Mouse (Mus musculus) granulocyte monocyte progenitor cell, adult 5-6 weeks (primary cell): ENCODE data around the gene Dap3. TPM values are rescaled to one million over a fixed set of nuclear protein-coding genes. Genes with fewer than 3 reads are reported as not detected.
"Not testable (repeated sequence)": the region's sequence is repeated elsewhere in the genome, so short reads cannot be mapped to it uniquely, and the experiment has no call there.

Source experiments
- ATAC-seq: replicated peaks from 2 replicates; pipeline ENCODE4 v1.8.0; 2016; ENCODE audit warnings: mild to moderate bottlenecking, moderate TSS enrichment, inconsistent platforms; ENCODE audit not compliant: poor library complexity, severe bottlenecking
- total RNA-seq, 2 experiments: library from RNA; stranded (forward) in 1 of 2; stranded (reverse) in 1 of 2; fragments of 200-712, 200-1000 nt in 1 of 2; fragments of >200 nt in 1 of 2; fragmentation: Nextera tagmentation in 1 of 2; gene quantifications; 2 replicates each; pipeline ENCODE4 v1.2.3; 2014 to 2017

The Dap3 gene
- total RNA-seq, 2 experiments from 2014 or later, result 86.8 to 89.5 TPM

DNA sequence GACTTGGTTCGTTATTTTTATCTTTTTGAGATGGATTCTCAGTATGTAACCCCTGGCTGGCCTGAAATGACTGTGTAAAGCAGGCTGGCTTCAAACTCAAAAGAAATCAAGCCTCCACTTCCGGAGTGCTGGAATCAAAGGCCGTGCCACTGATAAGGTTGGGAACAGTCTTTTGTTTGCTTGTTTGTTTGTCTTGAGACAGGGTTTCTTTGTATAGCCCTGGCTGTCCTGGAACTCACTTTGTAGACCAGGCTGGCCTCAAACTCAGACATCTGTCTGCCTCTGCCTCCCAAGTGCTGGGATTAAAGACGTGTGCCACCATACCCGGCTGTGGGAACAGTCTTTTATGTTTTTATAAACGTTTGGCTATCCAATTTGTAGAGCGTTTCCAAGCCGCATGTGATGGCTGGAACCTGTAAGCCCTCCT is 36.6 kb downstream of the Dap3 start:
- ATAC-seq, result no peak

DNA sequence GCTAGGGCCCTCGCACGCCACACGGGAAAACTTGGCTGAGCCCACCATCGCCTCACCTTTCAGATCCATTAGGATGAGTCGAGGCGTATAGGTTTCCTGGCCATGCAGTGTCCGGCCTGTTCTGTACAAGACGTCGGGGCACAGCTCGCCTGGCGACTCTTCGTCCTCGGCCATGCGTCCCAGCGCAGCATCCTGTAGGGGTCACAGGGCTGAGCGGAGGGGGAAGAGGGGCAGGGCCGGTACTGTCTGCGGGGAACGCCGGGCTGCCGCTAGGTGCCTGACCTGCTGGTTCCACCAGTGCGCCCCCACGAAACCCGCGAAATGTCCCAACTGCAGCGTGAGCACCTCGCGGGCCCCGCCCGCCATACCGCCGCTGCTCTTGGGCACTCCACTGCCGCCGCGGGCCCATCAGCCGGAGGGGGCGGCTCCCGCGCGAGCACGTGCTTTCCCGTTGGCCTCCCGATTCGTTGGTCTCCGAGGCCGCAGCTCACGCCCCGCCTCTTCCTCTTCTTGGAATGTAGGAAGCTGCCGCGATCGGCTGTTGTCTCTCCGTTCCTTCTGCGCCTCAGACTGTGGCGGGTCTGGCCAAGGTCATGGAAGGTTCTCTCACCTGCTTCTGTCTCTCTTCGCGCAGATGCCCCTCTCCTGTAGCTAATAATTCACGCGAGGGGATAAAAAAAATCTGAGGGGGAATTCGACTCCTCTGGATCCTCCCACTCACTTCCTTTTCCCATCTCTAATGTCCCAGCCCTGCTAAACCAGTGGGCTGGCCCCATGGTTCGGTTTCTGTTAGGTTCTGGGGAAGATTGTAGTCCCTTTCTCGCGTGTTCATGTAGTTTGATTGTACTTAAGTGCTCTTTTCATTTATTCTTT is 37.2 kb downstream of the Dap3 start, which contains the start of gene Msto1:
Gene Msto1 (minus strand): TSS at position 489 of the 873 bp plus-strand sequence.
- ATAC-seq, result peak; percentile 97

DNA sequence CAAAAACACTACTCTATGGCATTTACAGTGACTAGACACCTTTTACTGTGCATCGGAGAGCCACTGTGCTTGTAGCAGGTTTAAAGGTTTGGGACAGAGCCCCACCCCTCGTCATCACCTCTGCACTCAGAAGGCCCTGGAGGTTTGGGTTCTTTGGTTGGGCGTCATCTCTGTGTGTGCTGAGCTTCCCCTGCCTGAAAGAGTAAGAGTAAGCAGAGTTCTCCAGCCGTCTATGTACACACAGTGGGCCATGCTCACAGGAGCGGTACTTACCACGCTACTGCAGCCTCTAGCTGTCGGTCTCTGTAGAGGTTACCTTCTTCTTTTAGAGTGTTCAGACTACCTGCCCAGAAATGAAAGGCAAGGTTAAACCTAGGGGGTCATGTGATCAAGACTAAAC is 38.4 kb downstream of the Dap3 start:
- ATAC-seq, result no peak

DNA sequence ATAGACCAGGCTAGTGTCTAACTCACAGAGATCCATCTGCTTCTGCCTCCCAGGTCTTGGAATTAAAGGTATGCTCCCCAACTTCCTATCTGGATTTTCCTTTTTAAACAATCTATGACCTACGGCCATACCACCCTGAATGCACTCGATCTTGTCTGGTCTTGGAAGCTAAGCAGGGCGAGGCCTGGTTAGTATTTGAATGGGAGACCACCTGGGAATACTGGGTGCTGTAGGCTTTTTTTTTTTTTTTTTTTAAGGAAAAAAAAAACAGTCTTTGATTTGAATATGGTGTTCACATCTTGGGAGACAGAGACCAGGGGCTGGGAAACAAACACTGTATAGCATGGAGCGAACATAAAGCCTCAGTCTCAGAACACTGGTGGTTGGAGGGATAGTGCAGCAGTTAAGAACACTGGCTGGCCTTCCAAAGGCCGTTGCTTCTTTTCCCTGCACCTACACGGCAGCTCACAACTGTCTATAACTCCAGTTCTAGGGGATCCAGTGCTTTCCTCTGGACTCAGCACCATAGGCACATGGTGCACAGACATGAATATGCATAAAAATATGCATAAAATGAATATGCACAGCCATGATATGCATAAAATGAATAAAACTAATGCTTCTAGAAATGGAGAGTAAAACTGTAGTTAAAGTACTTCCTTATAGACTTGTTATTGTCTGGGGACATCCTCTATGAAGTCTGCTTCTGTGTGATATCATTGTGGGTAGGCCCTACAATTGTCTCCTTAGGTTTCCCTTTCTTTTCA is 44.4 kb downstream of the Dap3 start:
- no peak for ATAC-seq

DNA sequence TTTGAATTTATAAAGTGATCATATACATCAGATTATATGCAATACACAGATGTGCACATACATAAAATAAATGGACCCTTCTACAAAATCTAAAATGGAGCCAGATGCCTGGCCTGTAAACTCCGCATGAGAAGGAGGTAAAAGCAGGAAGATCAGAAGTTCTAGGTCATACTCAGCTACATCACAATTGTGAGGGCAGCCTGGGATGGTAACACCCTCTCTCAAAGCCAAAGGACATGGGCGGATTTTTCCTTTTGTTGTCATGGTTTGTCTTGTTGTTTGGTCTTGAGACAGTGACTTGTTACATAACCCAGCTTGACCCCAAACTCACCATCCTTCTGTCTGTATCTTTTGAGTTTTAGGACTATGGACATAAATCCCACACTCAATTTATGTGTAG is 45.2 kb downstream of the Dap3 start:
- no peak for ATAC-seq

DNA sequence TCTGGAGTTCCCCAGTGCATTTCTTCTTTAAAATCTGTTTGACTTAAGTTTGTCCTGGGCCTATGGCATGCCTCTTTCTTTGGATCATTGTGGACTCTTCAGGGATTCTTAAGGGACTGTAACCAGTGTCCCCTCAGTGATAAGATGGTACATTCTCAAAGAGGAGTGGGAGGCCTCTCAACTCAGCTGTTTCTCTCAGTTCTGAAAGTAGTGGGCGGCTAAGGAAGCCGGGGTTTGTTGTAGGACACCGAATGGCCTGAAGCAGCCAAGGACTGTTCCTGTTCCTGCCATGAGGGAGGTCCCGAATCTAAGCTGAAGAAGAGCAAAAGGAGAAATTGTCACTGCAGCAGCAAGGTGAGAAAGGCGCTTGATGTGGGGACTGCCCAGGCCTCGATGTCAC is 45.8 kb downstream of the Dap3 start:
- ATAC-seq, result no peak

DNA sequence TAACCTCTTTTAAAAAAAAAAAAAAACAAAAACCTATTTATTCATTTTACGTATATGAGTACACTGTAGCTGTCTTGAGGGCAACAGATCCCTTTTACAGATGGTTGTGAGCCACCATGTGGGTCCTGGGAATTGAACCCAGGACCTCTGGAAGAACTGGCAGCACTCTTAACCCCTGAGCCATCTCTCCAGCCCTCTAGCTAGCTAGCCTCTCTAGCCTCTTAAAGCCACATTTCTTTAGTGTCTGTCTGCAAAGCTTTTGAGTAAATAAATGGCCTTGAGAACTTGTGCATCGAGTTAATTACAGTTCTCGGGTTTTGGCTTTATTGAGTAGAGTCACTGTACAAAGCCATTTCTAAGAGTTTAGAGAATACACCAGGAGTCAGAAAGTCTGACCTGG is 46.2 kb downstream of the Dap3 start:
- no peak for ATAC-seq

DNA sequence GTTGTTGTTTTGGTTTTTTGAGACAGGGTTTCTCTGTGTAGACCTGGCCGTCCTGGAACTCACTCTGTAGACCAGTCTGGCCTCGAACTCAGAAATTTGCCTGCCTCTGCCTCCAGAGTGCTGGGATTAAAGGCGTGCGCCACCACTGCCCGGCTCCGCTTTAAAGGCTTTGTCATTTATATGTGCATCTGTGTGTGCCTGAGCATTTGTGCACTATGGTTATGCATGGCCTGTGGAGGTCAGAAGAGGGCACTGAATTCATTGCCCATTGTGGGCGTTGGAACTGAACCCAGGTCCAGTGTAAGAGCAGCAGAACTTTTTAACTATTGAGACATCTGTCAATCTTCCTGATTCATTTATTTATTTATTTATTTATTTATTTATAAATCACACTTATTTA is 58.0 kb downstream of the Dap3 start:
- ATAC-seq, result not testable (repeated sequence)

DNA sequence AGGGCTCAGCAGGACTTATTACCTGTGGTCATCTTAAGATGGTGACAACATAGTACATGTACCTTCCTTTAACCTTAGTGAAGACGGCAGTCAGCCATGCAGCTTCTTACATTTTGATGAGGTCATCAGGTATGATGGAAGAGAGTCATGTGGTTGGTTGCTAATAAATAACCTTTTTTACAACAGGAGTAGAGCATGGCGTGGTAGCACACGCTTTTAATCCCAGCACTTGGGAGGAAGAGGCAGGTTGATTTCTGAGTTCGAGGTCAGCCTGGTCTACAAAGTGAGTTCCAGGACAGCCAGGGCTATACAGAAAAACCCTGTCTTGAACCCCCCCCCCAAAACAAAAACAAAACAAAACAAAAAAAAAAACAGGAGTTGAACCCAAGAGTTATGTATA is 68.4 kb downstream of the Dap3 start:
- not testable (repeated sequence) for ATAC-seq

Other genes with a start within 250 kb of the Dap3 start
- gene Rit1, start 234.3 kb downstream of the Dap3 start, total RNA-seq (2014; fragmentation: Nextera tagmentation), result 17.5 and 20.5 TPM in 2 replicates
- 20.0 and 26.5 TPM in 2 replicates for gene Rit1, start 234.3 kb downstream of the Dap3 start, total RNA-seq (2017)
- gene Syt11, start 176.0 kb downstream of the Dap3 start, total RNA-seq (2014; fragmentation: Nextera tagmentation), result 0.19 and 0.62 TPM in 2 replicates
- gene Syt11, start 176.0 kb downstream of the Dap3 start, total RNA-seq (2017), result 0.65 and 1.1 TPM in 2 replicates
- gene Gon4l, start 116.0 kb downstream of the Dap3 start, total RNA-seq (2014; fragmentation: Nextera tagmentation), result 34.9 and 45.3 TPM in 2 replicates
- gene Gon4l, start 116.0 kb downstream of the Dap3 start, total RNA-seq (2017), result 22.8 and 29.2 TPM in 2 replicates
- 19.9 and 25.5 TPM in 2 replicates for gene Msto1, start 37.2 kb downstream of the Dap3 start, total RNA-seq (2014; fragmentation: Nextera tagmentation)
- 27.6 and 29.4 TPM in 2 replicates for gene Msto1, start 37.2 kb downstream of the Dap3 start, total RNA-seq (2017)
- 37.7 and 41.5 TPM in 2 replicates for gene Ash1l, start 559 bp downstream of the Dap3 start, total RNA-seq (2014; fragmentation: Nextera tagmentation)
- gene Ash1l, start 559 bp downstream of the Dap3 start, total RNA-seq (2017), result 17.0 and 23.5 TPM in 2 replicates
- 34.0 and 34.2 TPM in 2 replicates for gene Rusc1, start 142.1 kb upstream of the Dap3 start, total RNA-seq (2014; fragmentation: Nextera tagmentation)
- gene Rusc1, start 142.1 kb upstream of the Dap3 start, total RNA-seq (2017), result 11.4 and 19.3 TPM in 2 replicates
- not detected in 2 replicates for gene Gm43738, start 149.9 kb upstream of the Dap3 start, total RNA-seq (2014; fragmentation: Nextera tagmentation)
- not detected in 2 replicates for gene Gm43738, start 149.9 kb upstream of the Dap3 start, total RNA-seq (2017)
- 161 and 178 TPM in 2 replicates for gene Fdps, start 150.8 kb upstream of the Dap3 start, total RNA-seq (2014; fragmentation: Nextera tagmentation)
- 198 and 245 TPM in 2 replicates for gene Fdps, start 150.8 kb upstream of the Dap3 start, total RNA-seq (2017)
- 0.32 TPM in 1 of 2 replicates, not detected in the other for gene Pklr, start 185.0 kb upstream of the Dap3 start, total RNA-seq (2014; fragmentation: Nextera tagmentation)
- gene Pklr, start 185.0 kb upstream of the Dap3 start, total RNA-seq (2017), result 0.26 and 0.43 TPM in 2 replicates
- gene Hcn3, start 209.0 kb upstream of the Dap3 start, total RNA-seq (2014; fragmentation: Nextera tagmentation), result 0.77 TPM in 1 of 2 replicates, not detected in the other
- gene Hcn3, start 209.0 kb upstream of the Dap3 start, total RNA-seq (2017), result 0.56 and 0.82 TPM in 2 replicates
- gene Clk2, start 213.6 kb upstream of the Dap3 start, total RNA-seq (2014; fragmentation: Nextera tagmentation), result 74.6 and 80.2 TPM in 2 replicates
- 51.8 and 67.1 TPM in 2 replicates for gene Clk2, start 213.6 kb upstream of the Dap3 start, total RNA-seq (2017)
- gene Scamp3, start 226.3 kb upstream of the Dap3 start, total RNA-seq (2014; fragmentation: Nextera tagmentation), result 59.6 and 99.0 TPM in 2 replicates
- 32.9 and 37.2 TPM in 2 replicates for gene Scamp3, start 226.3 kb upstream of the Dap3 start, total RNA-seq (2017)
- 23.9 and 27.2 TPM in 2 replicates for gene Fam189b, start 232.0 kb upstream of the Dap3 start, total RNA-seq (2014; fragmentation: Nextera tagmentation)
- 2.5 and 2.9 TPM in 2 replicates for gene Fam189b, start 232.0 kb upstream of the Dap3 start, total RNA-seq (2017)